Comparison of ENCODE assay signal across 26 mouse cellular contexts in the genomic region with DNA sequence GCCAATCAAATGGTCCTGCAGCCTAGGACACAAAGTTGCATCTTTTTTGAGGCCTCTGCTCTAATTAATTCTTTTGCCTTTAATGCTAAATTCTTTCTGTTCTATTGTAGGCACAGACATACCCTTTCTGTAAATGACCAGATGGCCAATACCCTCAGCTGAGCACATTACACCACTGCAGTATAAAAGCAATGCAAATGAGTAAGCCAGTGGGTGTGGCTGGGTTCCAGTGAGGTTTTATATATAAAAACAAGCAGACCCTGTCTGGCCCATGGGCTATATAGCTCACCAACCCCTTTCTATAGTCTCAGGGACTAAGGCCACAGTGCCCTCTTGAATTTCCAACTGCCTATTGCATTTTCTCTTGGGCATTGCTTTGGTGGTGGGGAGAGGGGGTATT. TPM values are rescaled to one million over a fixed set of nuclear protein-coding genes. Genes with fewer than 3 reads are reported as not detected.
"Had no signal": no experiment of that assay in that cellular context is flagged by ENCODE, and none has a peak within 500 bp of the region (broad histone marks: within the 10 kb centered on the region; RNA-seq: fewer than 3 reads in every experiment).

No protein-coding gene starts in this region.

RNA-seq across cellular contexts. Expression of a gene that starts 41.7 kb away (rescaled TPM):
- polyA plus RNA-seq: heart, embryonic 10.5 days; heart, embryonic 11.5 days; heart, embryonic 12.5 days; heart, embryonic 13.5 days; heart, embryonic 14.5 days; heart, embryonic 15.5 days; heart, embryonic 16.5 days; heart, postnatal 0 days; hindbrain, embryonic 10.5 days; hindbrain, embryonic 12.5 days; hindbrain, embryonic 13.5 days; hindbrain, embryonic 14.5 days; hindbrain, embryonic 15.5 days; hindbrain, embryonic 16.5 days; hindbrain, postnatal 0 days; inflammation-experienced regulatory T-cells, adult 6 months; intestine, embryonic 14.5 days; intestine, embryonic 15.5 days; intestine, embryonic 16.5 days; intestine, postnatal 0 days; kidney, adult 2 months; kidney, embryonic 14.5 days; kidney, embryonic 15.5 days; kidney, embryonic 16.5 days; kidney, postnatal 0 days; large intestine, adult 2 months had no signal
